Mouse (Mus musculus): ENCODE results near the gene Gigyf2.

Gene Gigyf2

DNA sequence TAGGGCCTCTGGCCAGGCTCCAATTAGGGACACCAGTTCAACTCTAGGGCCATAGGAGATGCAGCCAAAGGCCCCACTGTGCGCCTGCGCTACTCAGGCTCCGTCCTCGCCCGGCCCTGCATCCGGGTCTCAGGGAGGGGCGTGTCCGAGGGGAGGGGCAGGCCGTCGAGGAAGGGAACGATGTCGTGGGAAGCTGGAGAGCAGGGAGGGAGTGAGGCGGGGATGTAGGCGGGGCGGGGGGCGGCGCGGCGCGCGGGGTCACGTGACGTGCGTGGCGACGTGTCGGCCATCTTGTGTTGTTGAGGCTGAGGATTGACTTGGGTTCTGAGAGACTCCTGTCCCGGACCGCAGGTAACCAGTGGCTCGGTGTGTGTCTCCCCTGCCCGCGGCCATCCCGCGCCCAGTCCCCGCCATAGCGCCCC lies at the start of gene Gigyf2:
Gigyf2 (plus strand) TSS at position 257 of the 422 bp plus-strand sequence.
- DNase-seq (ENCODE audit: low spot score in 2 of 2) = peak; percentile 89 to 97

DNA sequence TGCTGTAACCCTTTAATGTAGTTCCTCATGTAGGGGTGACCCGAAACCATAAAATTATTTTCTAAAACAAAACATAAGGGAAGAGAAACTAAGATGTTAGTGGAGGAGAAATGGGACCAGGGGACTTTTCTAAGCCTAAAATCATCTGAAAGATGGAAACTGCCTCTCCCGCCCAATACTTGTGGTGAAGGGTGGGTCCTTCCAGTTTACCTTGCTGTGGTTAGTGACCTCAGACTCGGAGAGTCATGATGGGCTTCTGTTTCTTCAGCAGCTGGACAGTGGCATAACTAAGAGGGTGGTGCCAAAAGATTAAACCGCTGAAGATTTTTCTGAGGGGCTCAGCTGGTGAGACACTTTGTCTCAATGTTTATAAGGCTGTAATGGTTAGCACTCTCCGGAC lies 46.5 kb upstream of the Gigyf2 start:
- no peak for DNase-seq (ENCODE audit: low spot score in 2 of 2)

DNA sequence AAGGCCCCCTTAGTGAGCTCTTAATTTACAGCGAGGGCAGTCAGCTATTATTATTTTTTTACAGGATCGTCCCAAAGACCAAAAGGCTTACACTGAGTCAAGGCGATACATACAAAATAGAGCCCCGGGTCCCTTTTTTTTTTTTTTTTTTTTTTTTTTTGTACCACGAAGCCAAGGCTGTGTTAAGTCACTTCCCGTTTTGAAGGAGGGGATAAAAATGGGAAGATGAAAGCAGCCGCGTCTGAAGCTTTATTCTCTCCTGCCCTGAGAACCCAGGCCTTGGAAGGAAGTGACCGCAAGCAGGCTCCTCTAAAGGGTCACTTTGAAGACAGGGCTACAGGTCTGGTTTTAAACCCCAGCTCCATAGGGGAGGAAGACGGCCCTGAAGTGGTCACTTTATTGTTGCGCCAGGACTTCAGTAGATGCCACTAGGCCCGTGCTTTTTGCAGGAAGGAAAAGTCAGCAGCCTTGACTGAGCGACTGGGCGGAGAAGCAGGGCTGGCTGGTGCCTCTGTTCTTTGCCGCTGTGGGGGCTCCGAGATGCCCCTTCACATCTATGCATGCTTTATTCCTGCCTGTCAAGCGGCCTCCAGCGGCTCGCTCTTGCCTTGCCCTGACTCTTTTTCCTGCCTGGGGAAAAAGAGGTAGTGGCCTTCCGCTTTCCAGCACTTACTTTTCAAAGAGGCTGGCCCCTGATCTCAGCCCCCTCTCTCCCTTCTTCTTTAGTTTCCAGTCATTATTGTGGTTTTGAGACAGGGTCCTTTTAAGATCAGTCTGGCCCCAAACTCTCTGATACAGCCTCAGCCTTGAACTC lies 45.0 kb upstream of the Gigyf2 start:
- no peak for DNase-seq (ENCODE audit: low spot score in 2 of 2)

DNA sequence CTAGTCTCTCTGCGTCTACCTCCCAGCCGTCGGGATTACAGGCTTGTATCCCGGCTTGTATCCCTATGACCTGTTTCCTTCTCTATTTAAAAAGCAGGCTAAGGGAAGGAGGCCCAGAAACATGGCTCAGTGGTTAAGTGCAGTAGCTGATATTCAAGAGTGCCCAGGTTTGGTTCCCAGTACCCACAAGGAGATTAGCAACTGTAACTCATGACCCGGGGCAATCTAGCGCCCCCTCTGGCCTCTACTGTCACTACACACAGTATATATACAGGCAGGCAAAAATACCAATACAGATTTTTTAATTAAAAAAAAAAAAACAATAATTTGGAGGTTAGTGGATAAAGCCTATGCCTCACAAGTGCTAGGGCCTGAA lies 44.4 kb upstream of the Gigyf2 start:
- no peak for DNase-seq (ENCODE audit: low spot score in 2 of 2)

DNA sequence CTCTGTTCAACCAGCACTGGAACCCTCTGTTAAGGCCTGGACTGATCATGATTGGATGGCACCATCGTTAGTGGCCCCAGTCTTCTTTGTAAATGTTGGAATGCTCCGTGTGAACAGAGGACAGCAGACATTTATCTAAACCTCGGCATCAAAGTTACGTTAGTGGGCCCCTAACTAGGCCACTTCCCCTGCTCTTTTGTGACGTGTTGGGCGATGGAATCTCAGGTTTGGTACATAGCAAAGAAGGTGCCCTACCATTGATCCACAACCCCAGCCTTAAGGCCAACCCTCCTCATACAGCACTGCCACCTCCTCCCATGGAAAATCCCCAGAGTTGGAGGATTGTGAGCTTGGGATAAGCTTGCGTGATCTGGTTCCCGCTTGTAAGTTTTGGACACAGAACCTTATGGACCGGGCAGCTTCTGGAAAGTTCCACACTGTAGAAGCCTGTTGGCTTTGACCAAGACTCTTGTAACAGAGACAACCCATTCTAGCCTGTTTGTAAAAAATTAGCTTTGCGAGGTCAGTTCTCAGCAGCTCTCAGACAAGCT lies 43.3 kb upstream of the Gigyf2 start:
- no peak for DNase-seq (ENCODE audit: low spot score in 2 of 2)

DNA sequence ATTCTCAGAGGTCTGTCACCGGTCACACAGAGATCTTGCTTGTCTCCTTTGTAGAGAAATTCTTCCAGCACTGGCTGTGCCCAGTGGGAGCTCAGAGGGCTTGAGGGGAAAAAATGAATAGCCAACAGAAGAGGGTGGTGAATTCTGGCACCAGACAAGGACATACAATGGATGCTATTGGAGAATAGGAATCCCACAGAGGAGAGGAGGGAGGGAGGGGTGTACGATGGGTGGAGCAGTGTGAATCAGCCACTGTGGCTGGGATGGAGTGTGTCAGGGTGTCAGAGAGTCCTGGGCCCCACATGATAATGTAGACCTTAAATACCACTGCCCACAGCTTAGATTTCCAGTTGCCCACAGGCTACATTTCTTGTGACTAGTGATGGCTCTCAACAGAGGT lies 39.7 kb upstream of the Gigyf2 start:
- no peak for DNase-seq (ENCODE audit: low spot score in 2 of 2)

DNA sequence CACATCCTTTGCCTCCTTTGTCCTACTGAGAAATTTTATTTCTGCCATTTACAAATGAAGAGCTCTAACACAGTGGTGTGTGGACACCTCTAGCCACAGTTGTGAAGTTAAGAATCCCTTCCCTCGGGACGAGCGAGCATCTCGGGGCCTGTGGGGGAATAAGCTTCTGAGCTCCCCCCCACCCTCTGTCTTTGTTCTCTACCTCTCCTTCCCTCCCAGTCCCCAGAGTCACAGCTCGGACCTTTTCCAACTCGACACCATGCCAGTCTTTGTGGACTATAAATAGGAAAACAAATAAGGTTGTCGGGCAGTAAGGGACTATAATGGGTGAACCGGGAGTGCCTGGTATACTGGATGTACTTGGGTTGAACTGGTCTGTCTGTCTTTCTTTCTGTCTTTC lies 35.4 kb upstream of the Gigyf2 start:
- no peak for DNase-seq (ENCODE audit: low spot score in 2 of 2)

DNA sequence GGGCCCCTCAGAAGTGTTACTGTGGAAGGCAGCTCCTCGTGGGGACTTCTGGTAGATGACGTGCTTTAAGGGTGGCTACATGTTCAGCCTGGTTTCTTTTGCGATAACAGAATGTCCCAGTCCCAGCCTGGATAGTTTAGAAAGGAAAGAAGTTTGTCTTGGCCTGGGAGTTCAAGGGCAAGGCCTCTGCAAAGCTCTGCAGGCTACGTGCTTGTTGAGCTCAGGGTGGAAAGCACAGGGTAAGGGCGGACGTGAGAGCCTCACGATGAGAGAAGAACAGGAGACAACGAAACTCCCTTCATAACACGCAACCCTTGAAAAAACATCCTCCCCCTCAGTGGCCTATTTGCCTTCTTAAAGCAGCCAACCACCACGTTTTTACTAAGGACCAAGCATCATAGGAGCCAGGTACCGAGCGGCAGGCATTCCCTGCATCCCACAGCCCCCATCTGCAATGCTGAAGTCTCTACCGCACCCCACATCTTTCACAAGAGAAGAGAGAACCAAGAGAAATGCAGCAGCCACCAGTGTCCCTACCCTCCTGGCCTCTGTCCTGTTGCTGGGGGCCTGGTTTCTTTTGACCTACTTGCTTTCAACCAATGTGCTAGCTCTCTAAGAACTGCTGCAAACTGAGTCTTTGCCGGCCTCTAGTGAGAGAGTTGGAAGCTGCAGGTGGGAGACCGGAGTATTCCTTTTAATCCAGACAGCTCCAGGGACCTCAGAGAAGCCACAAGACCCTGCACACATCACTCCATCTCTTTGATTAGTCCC lies 34.2 kb upstream of the Gigyf2 start:
- no peak for DNase-seq (ENCODE audit: low spot score in 2 of 2)

DNA sequence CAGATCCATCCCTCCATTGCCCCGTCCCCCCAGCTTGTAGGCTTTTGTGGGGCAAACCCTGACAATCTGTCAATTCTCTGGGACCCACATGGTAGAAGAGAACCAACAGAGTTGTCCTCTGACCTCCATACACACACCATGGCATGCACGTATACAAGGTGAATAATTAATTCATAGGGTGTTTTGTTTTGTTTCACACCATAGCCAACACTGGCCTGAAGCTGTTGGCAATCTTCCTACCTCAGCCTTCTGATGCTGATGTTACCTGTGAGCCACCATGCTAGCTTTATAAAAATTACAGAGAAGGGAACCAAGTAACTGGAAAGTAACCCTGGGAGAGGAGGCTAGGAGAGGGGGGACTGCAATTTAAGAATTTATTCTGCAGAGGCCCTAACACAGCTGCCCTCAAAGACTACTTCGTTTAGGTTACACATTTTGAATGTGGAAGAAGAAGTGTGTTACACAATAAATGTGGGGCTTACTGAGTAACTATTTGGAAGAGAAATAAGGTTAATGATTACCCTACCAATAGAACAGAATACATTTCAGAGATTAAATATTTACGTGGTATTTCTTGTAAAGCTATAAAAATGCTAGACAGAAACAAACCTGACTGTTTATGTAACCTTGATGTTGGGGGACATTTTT lies 32.6 kb upstream of the Gigyf2 start:
- DNase-seq (ENCODE audit: low spot score in 2 of 2) = no peak

DNA sequence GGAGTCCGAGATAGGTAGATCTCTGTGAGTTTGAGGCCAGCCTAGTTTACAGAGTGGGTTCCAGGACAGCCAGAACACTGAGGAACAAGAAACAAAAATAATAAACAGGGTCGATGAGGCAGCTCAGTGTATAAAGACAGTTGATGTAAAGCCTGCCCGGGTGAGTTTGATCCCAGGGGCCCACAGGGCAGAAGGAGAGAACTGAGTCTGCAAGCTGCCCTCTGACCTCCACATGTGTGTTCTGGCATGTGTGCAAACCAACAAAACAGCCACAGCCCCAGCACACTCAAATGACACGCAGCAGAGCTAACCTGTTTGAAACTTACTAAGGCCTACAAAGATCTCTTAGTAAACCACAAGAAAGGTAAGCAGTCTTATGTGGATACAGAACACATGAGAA lies 31.8 kb upstream of the Gigyf2 start:
- DNase-seq (ENCODE audit: low spot score in 2 of 2) = no peak

DNA sequence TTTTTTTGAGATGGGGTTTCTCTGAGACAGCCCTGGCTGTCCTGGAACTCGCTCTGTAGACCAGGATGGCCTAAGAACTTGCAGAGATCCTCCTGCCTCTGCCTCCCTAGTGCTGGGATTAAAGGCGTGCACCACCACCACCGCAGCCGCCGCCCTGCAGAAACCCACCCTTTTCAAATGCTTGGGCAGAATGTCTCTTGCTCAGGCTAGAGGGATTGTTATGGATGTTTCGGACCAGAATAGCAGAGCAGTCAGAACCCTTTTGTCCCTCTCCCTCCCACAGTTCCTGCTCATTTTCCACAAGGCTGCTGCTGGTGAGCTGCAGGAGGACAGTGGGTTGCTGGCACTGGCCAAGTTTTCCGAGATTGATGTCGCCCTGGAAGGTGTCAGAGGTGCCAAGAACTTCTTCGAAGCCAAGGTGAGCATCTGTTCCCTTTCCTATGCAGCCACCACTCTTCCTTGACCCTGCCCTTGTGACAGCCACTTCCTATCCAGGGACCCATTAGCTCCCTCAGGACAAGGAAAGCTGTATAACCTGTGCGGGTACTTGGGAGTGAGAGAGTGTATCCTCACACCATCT lies 29.4 kb upstream of the Gigyf2 start:
- DNase-seq (ENCODE audit: low spot score in 2 of 2) = no peak

DNA sequence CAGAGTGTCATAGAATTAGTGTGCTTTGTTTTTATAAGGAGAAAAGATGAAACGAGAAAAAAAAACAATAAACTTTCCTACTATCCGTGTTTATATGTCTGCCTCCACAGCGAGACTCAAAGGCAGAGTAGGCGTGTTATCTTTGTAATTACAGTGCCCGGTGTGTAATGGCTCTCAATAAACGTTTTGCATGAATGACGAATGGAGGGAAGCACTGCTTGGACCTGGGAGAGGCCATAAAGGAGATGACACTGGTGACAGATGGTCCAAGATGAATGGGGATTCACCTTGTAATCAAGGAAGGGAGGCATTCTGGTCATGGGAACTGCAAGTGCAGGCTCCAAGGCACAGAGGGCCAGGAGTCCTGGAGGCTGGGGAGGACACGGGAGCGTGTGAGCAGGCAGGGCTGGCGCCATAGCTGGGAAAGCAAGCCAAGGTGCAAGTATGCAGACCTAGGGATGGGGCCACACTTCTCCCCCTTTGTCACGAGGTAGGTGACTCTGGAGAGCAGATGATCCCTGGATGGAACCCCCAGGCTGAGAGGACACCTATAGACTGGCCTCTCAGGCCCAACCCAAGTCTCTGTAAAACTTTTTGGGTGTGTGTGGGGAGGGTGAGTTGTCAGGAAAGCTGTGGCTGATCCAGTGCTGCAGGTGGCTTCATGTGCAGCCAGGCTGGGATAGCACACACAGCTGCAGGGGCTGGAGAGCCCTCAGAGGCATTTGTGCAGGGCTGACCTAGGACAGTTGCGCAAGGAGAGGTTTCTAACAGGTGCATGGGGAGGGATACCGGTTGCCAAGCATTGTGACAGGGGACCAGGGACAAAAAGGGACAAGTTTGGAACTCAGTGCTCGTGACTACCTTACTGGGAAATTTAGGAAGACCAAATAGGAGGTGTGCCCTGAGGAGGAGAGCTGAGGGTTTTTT lies 26.2 kb upstream of the Gigyf2 start:
- no peak for DNase-seq (ENCODE audit: low spot score in 2 of 2)

DNA sequence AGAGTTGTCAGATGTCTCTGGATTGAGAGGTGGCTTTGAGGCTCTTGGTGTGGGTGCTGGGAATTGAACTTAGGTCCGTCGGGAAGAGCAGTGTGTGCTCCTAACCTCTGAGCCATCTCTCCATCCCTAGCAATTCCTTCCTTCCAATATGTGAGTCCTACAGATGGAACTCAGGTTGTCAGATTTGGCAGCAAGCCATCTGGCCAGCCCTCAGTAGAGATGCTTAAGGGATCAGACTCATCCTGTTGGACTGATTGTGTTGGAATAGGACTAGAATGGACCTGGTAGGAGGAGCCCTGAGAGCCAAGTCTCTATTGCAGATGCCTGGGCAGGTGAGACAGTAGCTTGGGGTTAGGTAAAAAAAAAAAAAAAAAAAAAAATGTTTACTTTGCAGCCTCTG lies 24.8 kb upstream of the Gigyf2 start:
- DNase-seq (ENCODE audit: low spot score in 2 of 2) = no peak

DNA sequence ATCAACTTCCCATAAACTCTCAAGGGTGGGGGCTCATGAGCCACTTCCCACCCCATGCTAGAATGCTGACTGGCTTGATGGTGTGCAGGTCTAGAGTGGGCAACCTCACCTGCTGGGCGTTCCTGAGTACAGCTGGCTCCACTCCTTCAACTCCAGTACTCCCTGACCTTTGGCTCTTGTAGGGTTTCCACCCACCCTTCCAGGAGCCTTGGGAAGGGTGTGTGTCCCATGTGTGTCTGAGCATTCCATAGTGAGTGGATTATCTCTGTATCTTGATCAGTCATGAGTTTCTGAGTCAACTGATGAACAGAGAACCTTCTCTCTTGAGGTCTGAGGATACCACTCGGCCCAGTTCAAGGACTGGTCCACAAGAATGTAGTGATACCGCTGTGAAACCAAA lies 17.8 kb upstream of the Gigyf2 start:
- DNase-seq (ENCODE audit: low spot score in 2 of 2) = no peak

DNA sequence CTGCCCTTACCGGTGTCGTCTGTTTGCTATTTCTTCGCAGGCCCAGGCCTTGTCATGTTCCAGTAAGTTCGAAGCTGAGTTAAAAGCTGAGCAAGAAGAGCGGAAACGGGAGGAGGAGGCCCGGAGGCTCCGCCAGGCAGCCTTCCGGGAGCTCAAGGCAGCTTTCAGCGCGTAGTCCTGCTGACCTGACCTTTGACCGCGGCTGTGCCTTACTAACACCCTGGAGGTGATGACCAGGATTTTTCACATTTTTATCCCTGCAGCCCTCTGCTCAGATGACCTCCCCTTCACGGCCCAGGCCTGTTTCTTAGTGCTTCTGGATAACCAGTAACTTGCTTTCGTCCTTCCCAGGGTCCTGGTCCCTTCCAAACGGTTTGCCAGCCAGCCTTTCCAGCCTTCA lies 17.2 kb upstream of the Gigyf2 start:
- no peak for DNase-seq (ENCODE audit: low spot score in 2 of 2)

DNA sequence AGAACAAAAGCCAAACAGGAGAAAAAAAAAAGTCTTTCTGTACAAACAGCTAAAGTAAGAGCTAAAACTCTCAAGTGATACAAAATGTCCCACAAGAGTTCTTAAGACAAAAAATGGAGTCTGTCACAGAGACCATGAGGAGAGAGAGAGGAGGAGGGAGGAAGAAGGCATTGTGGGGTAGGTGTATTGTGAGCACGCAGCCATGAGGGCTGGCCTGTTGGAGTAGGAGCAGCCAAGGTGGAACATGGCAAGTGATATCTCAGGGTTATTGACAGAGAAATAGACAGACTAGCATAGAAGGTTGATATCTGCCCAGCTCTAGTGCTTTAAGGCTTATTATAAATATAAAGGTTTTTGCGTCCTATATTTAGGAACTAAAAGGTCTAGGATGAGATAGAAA lies 14.1 kb upstream of the Gigyf2 start:
- no peak for DNase-seq (ENCODE audit: low spot score in 2 of 2)

DNA sequence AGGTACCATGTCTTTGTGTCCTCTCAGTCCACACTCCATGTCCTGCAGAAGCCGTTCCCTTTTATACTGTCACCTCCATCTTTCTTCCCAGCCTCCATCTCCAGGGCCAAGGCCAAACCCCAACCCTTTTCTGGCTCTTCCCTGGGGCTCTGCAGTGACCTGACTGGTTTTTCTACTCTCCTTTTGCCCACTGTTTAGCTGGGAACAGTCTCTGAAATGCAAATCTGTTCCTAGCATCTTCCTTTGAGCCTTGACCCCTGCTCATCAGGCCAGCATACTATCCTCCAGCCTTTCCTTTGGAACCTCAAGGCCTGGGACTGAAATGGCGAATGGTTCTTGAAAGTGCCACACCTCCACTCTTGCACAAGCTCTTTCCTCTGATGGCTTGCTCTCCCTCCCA lies 13.7 kb upstream of the Gigyf2 start:
- DNase-seq (ENCODE audit: low spot score in 2 of 2) = no peak

DNA sequence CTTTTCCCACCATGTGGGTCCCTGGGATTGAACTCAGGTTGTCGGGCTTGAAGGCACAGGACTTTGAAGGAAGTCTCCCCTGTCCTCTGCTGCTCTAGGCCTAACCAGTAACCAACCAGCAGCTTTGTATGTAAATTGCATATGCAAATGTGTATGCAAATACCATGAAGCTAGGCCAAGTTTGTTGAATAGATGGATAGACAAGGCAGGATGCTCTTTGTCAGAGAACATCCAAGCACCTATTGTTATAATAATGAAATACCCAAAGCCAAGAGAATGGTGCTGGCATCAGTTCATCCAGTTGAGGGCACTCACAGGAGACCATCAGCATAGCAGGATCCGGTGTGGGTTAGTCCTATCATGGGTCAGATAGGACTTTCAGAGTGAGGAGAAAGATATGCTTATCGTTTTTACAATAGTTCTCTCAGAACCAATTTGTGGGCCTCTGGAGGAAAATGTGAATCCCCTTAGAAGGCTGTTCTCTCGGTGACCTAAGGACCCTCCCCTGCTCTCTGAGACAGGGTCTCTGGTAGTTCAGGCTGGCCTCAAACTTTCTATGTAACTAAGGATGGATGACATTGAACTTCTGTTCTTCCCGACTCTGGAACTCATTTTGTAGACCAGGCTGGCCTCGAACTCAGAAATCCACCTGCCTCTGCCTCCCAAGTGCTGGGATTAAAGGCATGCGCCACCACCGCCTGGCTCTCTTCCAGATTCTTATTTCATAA lies 12.8 kb upstream of the Gigyf2 start:
- DNase-seq (ENCODE audit: low spot score in 2 of 2) = no peak

DNA sequence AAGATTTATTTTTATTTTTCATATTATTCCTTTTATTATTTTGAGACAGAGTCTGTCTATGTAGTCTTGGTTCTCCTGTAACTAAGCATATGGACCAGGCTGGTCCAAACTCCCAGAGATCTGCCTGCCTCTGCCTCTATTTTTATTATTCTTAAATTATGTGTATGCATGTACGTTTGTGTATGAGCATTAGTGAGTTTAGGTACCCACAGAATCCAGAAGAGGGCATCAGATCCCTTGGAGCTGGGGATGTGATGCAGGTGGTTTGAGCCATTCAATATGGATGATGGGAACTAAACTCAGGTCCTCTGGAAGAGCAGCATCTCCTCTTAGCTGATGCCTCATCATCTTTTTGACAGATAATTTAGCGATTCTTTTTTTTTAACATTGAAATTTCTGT lies 11.4 kb upstream of the Gigyf2 start:
- no peak for DNase-seq (ENCODE audit: low spot score in 2 of 2)

DNA sequence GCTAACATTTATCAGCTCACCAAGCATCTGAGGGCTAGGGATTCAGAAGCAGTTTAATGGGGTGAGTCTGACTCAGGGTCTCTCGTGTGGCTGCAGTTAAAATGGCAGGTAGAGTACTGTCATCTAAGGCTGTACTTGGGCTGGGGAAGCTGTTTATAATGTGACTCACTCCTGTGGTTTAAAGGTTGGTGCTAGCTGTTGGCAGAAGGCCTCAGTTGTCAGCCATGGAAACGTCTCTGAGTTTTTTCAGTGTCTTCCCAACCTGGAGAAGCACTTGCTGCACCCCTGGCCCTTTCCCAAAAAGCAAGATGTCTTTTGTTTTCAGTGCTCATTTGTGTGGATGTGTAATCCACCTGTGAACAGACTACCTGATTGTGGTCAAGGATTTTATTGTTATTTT lies 10.9 kb upstream of the Gigyf2 start:
- DNase-seq (ENCODE audit: low spot score in 2 of 2) = no peak
